In the genomic region with DNA sequence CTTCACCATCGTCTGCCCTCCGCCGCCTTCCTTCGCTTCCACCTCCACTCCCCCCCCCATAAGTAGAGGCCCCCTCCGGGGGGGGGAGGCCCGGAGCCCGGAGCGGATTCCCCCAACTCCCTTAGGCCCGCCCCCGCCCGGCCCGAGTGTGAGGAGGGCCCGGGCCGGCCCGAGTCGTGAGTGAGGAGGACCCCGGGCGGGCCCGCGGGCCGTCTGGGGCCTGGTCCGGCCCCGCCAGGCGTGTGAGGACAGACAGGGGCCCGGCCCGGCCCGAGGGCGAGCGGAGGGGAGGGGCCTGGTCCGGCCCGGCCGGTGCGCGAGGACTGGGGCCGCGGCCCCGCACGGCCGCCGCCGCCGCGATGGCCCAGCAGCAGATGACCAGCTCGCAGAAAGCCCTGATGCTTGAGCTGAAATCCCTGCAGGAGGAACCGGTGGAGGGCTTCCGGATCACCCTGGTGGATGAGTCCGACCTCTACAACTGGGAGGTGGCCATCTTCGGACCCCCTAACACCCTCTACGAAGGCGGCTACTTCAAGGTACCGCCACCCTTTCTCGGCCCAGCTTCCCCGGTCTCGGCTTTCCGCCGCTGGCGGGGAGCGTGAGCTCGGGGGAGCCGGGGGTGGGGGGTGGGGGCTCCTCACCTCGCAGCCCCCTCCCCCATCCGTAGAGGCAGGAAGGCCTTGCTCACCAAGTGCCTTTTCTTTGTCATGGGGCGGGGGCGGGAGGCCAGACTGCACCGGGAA, we compare ENCODE assay signal across 7 mouse cellular contexts. TPM values are rescaled to one million over a fixed set of nuclear protein-coding genes. Genes with fewer than 3 reads are reported as not detected.
DNase-seq lines count a peak whose midpoint lies in the region; ATAC-seq lines count a peak whose summit lies in the region.

A gene (plus strand): TSS at position 33 of the 743 bp plus-strand sequence.

- no peaks in the 10 kb centered on the region for H3K27me3 ChIP-seq in intestine, embryonic 14.5 days (replicated peaks; ENCODE audit: control insufficient read depth, insufficient read depth, low read length)
- H3K27me3 ChIP-seq in midbrain, embryonic 10.5 days (ENCODE audit: low read depth, poor library complexity, severe bottlenecking) = no peaks in the 10 kb centered on the region

- H3K9ac ChIP-seq in intestine, embryonic 14.5 days (ENCODE audit: low read length) = peak within 1 kb of the TSS; percentile 94

- H3K4me2 ChIP-seq in intestine, embryonic 14.5 days (ENCODE audit: low read length) = peak within 1 kb of the TSS; percentile 70

- peak within 1 kb of the TSS; percentile 96 for H3K27ac ChIP-seq in intestine, embryonic 14.5 days (ENCODE audit: low read depth)
- peak within 1 kb of the TSS; percentile 100 for H3K27ac ChIP-seq in midbrain, embryonic 10.5 days (replicated peaks)

- H3K9me3 ChIP-seq in intestine, embryonic 14.5 days (ENCODE audit: control insufficient read depth, low read length) = no peaks in the 10 kb centered on the region
- H3K9me3 ChIP-seq in midbrain, embryonic 10.5 days (replicated peaks) = peaks cover 3% of the 10 kb centered on the region; the same call in 1 of the 2 replicates

- H3K4me3 ChIP-seq in intestine, embryonic 14.5 days (ENCODE audit: low read depth, low read length) = peak within 1 kb of the TSS; percentile 87
- peak within 1 kb of the TSS; percentile 94 for H3K4me3 ChIP-seq in midbrain, embryonic 10.5 days

- ATAC-seq in intestine, embryonic 14.5 days (replicated peaks; ENCODE audit: low FRiP score, low TSS enrichment, low read depth) = peak; percentile 87

- peak; percentile 87 for DNase-seq in adrenal gland, adult 2 months
- DNase-seq in embryo, embryonic 11.5 days (ENCODE audit: low read depth, low spot score) = peak; percentile 47
- DNase-seq in gastrocnemius, postnatal 36 days = peak; percentile 58 to 72
- peak; percentile 87 for DNase-seq in intestine, embryonic 14.5 days (ENCODE audit: low spot score)
- peak; percentile 59 for DNase-seq in left cerebral cortex, postnatal 4 days
- peak; percentile 83 for DNase-seq in midbrain, embryonic 10.5 days (ENCODE audit: low spot score)
- DNase-seq in skeletal muscle tissue, adult 2 months (ENCODE audit: low read depth, low spot score) = peak; percentile 45

- H3K4me1 ChIP-seq in intestine, embryonic 14.5 days (replicated peaks; ENCODE audit: control insufficient read depth, insufficient read depth, low read length) = peaks cover 9% of the 10 kb centered on the region
- H3K4me1 ChIP-seq in midbrain, embryonic 10.5 days = peaks cover 19% of the 10 kb centered on the region

- intact Hi-C loops in gastrocnemius, postnatal 36 days (cut with DNase I) = loop anchor here (10.0 kb wide), 1 partner anchor 249 kb away; no protein-coding TSS in a partner anchor
- intact Hi-C loops in left cerebral cortex, postnatal 4 days (cut with DNase I) = no loop called here

- 1% methylated on average over 56 of the region's 65 CpGs for WGBS in intestine, embryonic 14.5 days
- under 1% methylated on average over 64 of the region's 65 CpGs for WGBS in midbrain, embryonic 10.5 days

- H3K36me3 ChIP-seq in intestine, embryonic 14.5 days (ENCODE audit: control insufficient read depth, insufficient read depth, low read length) = peaks cover 8% of the 10 kb centered on the region
- H3K36me3 ChIP-seq in midbrain, embryonic 10.5 days = peaks cover 27% of the 10 kb centered on the region

RNA-seq across cellular contexts. Expression of the gene that starts here (rescaled TPM):
- 100 to 1,000 TPM in 1 of 2 experiments, 10 to 100 TPM in 1; 94.6 to 105 TPM for total RNA-seq in adrenal gland, adult 2 months (2021)
- polyA plus RNA-seq in adrenal gland, adult 2 months (2012; rRNA removed) = 32.7 and 45.5 TPM in 2 replicates
- 100 to 1,000 TPM; 122 to 145 TPM for total RNA-seq in gastrocnemius, postnatal 36 days (2021)
- polyA plus RNA-seq in intestine, embryonic 14.5 days (2014; fragmentation: Nextera tagmentation; extraction: Ambion mirVana) = 82.5 and 84.6 TPM in 2 replicates
- 100 to 1,000 TPM; 101 to 103 TPM for total RNA-seq in left cerebral cortex, postnatal 4 days (2021)
- 81.8 and 92.9 TPM in 2 replicates for polyA plus RNA-seq in midbrain, embryonic 10.5 days (2016; fragmentation: Nextera tagmentation; extraction: Ambion mirVana)

Comparison
In these comparisons a context has a peak if more than half of its experiments do, and no peak if none do; other contexts are left out.
1. Peak in every context shown above with its lines: DNase-seq, ATAC-seq, H3K4me3 ChIP-seq and H3K27ac ChIP-seq.